Mouse (Mus musculus): ENCODE measurements around the gene Cpvl. TPM values are rescaled to one million over a fixed set of nuclear protein-coding genes. Genes with fewer than 3 reads are reported as not detected.

Cpvl gene
- total RNA-seq (2021), result not detected

DNA sequence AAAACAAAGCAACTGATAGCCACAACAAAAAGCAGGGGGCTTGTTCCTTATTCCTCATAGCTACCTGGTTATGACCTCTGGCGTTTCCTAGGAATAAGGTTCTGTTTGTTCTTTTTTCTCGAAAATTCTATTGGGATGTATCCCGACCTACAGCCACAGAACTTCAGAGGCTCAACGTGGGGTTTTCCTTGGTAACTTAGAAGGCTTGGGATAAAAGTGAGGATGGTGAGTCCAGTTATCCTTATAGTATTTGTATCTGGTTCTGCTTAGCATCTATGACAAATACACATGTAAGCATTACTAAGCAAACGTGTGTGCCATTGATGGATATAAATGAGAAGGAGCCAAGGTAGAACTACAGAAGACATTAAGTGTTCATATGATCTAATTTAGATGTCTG, at the start of gene Cpvl:
TSS of gene Cpvl (minus strand) at position 101 of the 400 bp plus-strand sequence.
- no peak for DNase-seq

- DNase-seq, result no peak
Measured at GRCm38 (mm10) chr6:54023846-54024245, 45.4 kb upstream of the Cpvl start.

DNA sequence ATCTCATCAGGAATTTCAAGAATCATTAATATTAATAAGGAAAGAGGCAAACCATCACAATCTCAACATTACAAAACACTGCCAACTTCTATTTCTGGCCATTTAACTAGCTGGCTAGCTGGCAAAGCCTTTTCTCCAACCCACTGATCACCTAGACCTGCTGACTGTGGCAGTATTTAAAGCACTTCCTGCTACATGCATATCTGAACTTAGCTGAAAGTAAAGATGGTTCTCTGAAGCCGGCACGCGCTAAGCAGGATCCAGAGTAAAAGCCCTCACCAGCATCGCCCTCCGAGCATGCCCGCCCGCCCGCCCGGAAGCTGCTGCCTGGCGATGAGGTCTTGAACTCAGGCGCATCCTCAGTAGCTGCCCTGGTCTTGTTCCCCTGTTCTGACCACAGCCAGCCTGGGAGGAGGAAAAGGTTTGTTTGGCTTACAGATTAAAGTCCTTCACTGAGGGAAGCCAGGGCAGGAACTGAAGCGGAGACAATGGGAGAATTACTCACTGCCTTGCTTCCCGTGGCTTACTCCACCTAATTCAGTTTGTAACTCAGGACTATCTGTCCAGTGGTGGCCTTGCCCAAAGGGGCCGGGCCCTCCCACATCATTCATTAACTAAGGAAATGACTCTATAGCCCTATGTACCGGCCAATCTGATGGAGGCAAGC, 42.8 kb upstream of the Cpvl start:
- DNase-seq, result peak; percentile 40

DNA sequence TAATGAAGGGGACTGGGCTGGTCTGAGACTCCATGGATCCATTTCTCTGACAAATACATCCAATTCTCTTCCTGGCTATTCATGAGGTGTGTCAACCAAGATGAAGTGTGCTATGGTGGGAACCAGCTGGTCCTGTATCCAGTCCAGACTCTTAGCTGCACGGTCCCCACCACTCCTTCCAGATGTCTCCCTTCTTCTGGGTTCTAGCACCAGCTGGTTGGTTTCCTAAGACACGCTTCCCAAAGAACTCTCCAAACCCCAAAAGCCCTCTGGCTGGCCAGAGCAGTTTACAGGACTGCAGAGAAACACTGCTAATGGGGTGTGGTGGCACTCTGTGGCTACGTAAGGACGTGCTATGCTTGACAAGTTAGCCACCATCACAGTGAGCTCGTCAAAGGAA, 40.4 kb upstream of the Cpvl start:
- no peak for DNase-seq

- no peak for DNase-seq
Measured at GRCm38 (mm10) chr6:54018038-54018437, 39.6 kb upstream of the Cpvl start.

- no peak for DNase-seq
Measured at GRCm38 (mm10) chr6:54012163-54012562, 33.7 kb upstream of the Cpvl start.

GRCm38 (mm10) chr6:54010362-54010761, 31.9 kb upstream of the Cpvl start:
- no peak for DNase-seq

DNA sequence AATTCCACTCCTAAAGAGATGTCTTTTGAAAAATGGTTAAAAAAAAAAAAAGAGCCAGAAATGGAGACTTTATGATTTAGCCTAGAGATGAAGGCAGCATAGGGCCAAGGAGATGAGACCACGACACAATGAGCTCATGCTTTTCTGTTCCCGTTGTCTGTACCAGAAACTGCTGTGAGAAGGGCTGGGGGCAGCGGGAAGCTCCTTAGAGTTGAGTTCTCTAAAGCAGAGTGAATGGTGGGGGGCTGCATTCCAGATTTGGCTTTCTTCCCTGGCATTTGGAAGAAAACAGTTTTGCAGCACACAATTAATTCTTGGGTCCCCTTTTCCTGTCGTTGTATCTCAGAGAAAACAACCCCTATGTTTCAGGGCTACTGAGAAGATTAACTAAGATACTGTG, 30.8 kb upstream of the Cpvl start:
- DNase-seq, result no peak

GRCm38 (mm10) chr6:54008448-54009120, 30.1 kb upstream of the Cpvl start:
- DNase-seq, result no peak

- no peak for DNase-seq
Measured at GRCm38 (mm10) chr6:54005302-54005701, 26.8 kb upstream of the Cpvl start.

DNA sequence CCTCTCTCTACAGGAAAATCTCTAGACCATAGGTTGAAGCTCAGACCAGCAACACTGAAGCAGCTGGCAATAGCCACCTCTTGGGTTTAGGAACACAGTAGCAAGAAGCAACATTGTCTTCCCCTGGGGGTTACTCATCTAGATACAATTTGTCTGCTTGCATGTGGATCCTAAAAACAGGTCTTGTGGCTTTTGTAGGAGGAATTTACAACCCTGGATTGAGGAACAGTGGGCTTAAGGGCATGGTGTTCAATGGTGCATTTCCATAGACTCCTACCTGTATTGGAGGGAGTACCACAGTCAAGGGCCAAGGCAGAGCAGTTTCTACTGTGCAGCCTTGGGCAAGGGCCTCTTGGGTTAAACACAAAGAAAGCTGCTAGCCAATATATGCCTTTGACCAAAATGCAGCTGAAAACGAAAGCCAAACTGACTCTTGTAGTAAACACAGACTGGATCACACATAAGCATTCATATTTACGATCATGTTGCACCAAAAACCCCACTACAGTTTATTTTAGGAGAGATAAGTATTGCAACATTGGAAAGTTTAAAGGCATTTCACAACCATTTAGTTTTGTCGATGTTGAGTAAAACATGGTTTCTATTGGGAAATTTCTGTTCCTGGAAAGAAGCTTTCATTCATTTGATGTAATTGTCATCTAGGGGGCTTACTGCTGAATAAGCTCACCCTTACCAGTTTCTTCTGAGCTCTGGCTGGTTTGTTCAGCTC, 17.9 kb upstream of the Cpvl start:
- DNase-seq, result no peak

DNA sequence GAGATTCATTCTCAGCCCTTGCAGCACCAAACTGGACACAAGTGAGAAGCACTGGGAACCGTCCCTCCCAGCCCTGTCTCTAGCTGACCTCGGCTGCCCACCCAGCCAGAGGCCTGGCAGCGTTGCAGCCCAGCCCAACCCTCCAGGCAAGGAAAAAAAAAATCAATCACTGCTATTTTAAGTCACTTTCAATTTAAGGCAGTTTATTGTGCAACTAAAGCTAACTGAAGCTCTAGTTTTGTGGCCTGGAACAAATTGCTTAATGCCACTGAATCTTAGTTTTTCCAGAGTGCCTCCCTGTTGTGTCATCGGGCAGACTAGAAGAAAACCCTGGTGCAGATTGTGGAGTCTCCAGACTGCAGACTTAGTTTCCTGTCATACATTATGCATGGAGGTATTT, 17.0 kb upstream of the Cpvl start:
- no peak for DNase-seq

DNA sequence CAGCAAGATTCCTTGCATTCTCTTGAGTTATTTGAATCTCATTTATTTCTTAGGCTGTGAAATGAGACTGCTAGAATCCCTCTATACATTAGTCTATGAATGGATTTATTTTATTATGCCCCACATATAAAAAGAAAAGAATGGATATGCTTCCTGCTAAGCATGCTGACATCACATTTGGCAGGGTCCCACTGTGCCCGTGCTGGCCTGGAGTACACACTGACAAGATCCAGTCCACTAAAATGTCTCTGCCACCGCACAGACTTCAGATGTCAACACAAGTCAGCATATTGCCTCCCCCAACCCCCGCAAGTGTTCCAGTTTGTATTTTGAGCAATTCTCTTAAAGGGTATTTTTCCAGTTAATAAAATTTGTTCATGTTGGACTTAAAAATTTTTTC, 13.9 kb upstream of the Cpvl start:
- no peak for DNase-seq

DNA sequence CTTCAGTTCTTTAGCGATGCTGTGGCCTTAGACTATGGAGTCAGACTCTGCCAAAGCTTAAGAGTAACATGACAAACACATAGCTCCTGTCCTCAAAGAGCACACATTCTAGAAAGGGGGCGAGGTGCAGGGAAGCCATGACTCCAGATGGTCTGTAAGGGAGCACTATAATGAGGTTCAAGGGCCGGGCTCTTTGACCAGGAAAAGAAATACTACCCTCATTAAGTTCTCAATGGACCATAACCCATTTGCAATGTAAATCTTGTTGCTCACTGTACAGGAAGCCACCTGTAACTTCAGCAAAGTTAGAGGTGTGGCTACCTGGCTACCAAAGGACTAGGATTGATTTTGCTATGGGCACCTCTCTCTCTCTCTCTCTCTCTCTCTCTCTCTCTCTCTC, 8.8 kb upstream of the Cpvl start:
- DNase-seq, result no peak

DNA sequence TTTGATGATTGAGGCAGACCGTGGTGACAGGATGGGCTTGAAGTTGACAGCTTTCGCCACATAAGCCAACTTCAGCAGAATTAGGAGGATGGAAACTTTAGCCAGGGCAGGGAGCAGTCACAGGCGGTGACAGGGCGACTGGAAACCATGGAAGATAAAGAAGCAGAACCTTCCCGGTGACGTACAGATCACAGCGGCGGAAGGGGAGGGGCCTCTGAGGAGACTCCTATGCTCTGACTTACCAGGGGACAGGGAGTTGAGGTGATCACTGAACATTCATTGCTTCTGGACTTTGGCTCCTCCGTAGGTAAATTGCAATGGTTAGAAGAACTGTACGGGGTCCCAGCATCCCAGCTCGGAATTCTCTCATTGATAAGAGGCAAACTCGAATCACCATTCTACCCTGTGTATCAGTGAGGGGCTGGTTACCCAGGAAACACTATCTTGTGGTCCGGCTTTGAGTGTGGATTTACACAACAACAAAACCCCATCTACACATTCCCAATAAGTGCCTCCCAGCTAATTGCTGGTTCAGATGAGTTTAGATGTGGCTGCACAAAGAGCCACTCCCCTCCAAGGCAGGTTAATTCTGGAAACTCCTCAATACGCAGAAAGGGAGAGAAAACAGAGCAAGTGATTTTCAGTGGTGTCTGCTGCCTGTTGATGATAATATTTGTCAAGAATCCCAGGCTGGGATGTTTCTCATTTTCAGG, 8.0 kb upstream of the Cpvl start:
- peak; percentile 23 for DNase-seq

DNA sequence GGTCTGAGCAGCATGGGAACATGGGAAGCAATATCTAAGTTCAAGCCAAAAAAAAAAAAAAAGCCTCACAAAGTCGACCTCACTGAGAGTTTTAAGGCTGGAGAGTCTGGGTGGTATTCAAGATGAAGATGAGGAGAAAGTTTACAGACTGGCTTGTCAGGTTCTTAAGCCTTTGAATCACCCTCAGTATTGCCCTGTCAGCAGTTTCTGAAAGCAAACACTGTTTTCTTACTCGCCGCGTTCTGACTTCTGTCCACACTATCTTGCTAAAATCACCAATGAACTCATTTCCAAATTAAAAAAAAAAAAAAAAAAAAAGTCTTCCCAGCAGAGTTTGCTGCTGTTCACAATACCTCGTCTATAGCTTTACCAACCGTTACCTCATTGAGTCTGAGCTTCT, 5.3 kb upstream of the Cpvl start:
- DNase-seq, result no peak

- peak; percentile 17 for DNase-seq
Measured at GRCm38 (mm10) chr6:53982612-53983011, 4.1 kb upstream of the Cpvl start.

GRCm38 (mm10) chr6:53982047-53982600, 3.7 kb upstream of the Cpvl start:
- DNase-seq, result no peak

GRCm38 (mm10) chr6:53980817-53981480, 2.5 kb upstream of the Cpvl start:
- DNase-seq, result no peak

DNA sequence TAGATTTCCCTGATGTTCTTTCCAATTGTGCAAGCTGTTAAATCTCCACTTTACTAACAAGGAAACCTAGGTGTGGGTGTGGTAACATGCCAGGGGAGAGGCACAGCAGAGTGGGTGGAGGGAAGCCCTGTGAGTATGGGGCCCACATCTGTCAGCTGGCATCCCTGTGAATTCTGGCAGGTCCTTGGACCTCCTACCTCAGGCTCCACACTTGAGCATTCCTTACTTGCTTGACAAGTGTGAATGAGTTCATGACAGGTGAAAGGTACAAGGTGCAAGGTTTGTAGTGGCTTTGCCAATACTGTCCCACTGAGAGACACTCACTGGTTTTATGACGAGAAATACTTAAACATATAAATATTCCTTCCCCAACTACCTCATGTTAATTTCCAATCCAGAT, 4.4 kb downstream of the Cpvl start:
- DNase-seq, result no peak

- peak; percentile 32 for DNase-seq
Measured at GRCm38 (mm10) chr6:53973468-53973867, 5.0 kb downstream of the Cpvl start.

DNA sequence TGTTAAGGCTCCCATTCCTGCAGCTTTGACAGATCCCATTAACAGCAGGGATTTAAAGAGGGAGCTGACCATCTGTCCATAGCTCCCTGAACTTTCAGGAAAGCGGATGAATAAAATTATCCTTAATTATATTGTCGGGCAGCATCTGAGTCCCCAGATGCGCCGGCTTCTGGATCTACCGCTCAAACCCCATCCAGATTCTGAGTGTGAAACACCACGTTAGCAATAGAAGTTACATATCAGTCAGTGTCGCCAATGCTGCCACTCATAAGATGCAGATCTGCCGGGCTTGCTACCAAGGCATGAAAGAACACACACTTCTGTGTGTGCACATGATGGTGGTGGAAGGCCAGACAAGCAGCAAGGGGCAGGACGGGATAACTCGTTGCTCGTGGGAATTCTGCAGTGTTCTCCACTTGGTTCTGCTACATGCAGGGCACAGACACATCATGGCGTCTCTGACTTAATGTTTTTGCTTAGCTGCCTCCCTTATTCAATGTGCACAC, 6.2 kb downstream of the Cpvl start:
- no peak for DNase-seq
